Mouse (Mus musculus) MN1 (cell line): ENCODE results near the gene 1700023F06Rik.

Experiments
- DNase-seq: peaks from one replicate; pipeline ENCODE4 v3.0.0-alpha.2; 2016; ENCODE audit warnings: low spot score

Gene 1700023F06Rik

DNA sequence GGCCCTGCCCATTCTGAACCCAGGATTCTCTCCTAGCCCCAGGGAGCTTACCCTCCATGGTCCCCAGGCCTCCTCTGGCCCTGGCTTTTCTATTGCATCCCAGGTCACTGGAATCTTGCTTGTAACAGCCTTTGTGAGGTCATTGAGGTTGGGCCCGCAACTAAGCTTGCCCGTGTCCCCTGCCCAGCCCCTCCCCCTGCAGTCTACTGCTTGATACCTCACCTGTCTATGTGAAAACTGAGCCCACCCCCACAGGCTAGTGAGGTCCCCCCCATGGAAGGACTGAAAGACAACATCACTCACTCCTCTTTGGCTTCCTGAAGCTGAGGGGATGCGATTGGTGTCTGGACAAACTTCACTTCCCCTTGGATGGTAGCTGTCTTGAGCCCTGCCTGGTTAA is at the start of gene 1700023F06Rik:
TSS of gene 1700023F06Rik (minus strand) at position 101 of the 400 bp plus-strand sequence.
- no peak for DNase-seq

DNA sequence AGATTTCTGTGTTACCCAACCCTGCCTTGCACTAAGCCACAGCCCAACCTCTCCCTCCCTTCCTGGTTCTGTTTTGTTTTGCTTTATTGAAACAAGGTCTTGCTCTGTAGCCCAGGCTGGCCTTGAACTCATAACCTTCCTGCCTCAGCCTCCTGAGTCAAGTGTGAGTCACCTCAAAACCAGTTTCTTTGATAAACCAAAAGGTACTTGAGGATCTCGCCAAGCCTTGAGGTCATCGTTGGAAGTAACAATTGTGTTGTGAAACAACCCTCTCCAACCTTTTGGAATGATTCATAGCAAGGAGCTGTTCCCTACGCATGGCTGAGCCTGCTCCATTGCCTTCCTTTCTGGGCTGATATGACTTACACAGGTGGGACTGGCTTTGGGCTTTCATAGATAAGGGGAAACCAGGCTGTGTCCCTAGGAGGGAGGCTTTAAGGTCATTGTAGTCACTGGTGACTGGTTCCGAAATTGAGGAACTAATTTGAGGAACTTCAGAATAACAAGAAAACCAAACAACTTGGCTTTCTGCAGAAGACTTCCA is 49.7 kb upstream of the 1700023F06Rik start:
- no peak for DNase-seq

DNA sequence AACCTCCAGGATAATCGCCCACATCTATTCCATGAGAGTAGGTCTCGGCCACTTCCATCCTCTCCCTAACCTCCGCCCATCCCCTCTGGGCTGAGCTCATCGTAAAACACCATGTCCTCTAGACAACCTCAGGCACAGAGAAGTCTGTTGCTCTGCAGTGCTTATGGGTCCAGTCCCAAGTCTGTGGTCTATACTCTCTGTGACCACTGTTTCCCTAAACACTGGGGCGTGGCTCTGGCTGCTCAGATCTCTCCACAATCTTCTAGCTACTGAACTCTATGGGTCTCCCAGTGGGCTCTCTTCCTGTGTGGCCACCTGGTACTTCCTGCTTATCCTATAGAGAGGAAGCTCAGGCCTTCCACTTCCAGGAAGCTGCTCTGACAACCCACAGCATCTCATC is 45.2 kb upstream of the 1700023F06Rik start:
- no peak for DNase-seq

DNA sequence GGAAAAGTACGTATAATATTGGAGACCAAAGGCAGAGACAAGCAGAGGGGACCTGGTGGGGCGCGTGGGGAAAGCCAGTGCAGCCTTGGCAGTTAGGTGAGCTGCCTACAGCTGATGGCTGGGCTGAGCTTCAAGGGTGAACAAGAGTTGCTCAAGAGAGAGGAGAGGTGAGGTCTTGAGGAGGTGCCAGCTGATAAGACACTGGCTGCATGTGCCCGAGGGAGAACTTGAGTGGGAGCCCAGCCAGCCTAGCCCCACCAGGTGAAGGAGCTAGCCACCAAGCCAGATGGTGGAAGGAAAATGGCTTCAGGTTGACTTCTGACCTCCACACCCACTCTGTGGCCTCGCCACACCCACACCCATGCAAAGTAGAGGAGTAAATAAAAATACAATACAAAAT is 44.0 kb upstream of the 1700023F06Rik start:
- no peak for DNase-seq

DNA sequence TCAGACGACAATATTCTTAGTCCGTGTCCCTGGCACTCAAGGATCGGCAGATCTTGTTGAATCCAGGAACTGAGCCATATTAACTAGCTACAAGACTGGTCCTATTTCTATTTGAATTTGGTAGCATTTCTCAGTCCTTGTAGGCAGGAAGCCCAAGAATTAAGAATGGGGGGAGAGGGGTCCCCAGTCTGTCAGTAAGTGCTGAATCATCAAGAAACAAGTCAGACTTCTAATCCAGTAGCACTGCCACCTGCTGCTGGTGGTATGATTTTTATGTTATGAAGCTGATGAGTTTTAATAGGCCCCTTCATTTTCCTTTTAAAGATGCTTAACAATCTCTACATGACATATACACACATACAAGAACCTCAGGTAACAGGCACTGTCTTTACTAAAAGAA is 42.0 kb upstream of the 1700023F06Rik start:
- no peak for DNase-seq

DNA sequence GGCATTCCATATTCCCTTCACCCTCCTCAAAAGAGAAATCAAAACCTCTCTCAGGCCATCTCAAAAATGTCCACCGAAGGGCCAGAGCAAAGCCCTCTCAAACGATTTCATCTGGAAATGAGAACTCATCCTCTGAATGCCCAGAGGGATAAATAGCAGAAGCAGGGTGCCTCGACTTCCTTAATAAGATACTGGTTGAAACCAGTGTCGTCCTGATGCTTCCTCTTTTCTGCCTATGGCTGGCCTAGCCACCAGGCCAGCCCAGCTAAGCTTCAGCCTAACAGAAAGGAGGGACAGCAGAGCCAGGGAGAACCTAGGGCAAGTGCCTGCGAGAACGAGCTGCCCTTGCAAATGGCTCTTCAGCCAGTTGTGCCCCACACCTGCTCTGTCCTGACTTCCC is 41.2 kb upstream of the 1700023F06Rik start:
- no peak for DNase-seq

DNA sequence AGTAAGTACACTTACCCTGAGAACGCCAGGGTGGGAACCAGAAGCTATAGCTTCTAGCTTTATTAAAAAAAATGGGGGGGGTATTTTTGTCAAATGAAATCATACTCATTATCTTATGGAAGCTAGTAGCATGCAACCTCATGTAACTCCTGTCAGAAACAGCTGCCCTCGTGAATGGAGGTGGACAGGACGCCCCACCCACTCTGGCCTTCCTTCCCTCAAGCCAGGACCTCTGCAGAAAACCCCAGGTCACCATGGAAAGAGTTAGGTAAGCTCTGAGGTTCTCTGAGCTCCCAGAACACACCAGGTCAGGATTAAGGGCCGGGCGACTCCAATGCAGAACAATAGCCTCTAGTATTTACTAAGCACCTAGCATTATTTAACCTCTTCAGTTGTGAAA is 40.5 kb upstream of the 1700023F06Rik start:
- DNase-seq: no peak

DNA sequence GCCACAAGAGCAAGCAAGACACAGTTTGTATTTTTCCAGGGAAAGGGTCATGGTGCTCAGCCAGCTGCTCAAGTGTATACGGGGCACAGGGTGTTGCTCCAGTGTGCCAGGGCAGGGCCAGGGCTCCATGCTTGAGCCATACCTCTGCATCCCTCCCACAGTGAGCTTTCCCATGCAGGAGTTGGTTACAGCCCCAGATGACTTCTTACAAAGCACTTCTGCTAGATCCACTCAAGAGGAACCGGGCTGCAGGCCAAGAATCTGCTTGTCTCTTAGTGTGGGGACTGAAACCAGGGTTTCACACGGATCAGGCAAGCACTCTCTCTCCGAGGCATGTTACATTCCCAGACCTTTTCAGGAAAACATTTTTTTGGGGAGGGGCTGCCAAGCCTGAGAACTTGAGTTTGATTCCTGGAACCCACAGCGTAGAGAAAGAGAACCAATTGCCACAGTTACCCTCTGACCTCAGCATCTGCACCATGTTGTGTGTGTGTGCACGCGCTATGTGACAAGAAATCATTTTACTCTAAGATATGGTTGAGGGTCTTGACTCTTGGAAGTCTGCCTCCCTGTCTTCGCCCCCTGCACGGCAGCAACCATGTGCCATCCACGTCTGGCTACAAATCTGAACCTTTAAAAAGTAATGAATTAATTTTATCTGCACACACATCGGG is 39.3 kb upstream of the 1700023F06Rik start:
- DNase-seq: peak; percentile 82

DNA sequence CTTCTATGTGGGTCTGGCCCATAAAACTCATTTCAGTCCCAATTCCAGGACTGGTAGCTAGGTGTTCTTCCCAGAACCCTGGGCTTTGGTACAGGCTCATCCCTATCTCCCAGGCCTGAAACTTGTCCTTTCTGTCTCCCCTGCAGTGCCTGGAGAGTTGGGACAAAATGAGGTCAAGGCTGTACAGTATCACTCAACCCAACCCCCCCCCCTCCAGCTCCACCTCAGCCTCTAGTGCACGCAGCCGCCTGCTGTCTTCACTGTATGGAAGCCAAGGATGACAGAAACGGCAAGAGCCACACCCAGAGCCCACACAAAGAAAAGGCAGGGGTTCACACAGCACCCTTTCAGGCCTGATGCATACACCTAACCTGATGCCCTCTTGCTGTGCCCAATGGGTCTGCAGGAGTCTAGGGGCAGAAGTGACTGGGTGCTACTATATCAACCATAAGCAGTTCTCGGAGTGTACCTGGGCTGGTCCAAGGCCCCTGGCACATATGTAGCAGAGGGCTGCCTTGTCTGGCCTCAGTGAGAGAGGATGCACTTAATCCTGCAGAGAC is 38.5 kb upstream of the 1700023F06Rik start:
- DNase-seq: no peak

DNA sequence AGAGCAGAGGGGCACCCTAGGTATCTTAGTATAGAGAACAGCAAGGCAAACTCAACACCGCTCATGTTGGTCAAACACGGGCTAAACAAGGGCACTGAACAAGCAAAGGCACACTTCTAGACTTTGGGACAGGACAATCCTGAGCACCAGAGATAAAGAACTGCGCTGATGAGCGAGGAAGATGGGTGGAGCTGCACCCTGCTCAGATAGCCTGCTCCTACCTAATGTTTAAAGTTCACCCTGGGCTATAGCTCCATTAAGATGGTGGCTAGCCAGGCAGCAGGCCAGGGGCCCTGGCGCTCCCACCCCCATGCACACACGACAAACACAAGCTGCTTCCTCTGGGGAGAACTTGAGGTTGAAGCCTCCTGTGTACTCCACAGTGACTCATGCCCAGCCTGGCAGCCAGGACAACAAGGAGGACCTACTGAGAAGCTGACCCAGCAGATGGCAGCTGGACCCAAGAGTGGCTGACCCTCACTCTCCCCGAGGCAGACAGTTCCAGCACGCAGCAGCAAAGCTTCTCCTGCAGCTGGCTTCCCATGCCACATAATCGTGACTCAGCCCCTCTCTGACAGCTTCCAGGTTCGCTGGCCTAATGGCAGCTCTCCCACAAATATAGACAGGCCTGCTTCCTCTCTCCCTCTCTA is 37.8 kb upstream of the 1700023F06Rik start:
- DNase-seq: peak; percentile 88

DNA sequence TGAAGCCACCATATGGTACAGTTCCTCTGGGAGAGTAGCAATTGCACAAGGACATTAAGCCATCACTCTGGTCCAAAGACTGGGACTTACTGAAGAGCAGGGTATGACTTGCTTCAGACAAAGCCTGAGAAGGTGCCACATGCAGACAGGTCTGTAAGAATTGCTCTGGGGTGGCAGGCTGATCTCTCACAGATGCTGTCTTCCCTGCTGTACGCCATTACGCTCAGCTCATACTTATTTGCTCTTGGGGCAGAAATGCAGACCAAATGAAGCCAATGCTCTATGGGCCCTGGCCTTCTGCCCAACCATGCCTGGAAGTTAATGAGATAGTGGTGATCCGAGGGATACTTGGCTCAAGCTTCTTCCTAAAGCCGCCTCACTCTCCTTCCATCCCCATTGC is 36.5 kb upstream of the 1700023F06Rik start:
- peak; percentile 31 for DNase-seq

DNA sequence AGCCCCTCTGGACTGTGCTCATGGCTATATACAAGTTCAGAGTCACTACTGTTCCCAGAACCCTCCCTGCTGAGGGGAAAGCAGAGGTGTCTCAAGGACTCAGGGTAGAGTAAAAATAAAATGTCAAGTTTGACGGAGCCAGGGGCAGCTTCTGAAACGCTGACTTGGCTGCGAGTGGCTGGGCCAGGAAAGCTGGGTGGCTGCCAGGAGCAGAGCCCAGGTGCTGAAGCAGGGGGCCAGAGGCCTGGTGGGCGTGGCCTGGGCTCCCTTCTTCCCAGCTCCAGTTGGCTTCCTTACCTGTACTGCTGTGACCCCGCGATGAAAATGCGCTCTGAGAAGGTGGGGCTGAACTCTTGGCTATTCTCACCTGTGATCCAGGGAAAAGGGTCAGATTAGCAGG is 32.4 kb upstream of the 1700023F06Rik start:
- no peak for DNase-seq

DNA sequence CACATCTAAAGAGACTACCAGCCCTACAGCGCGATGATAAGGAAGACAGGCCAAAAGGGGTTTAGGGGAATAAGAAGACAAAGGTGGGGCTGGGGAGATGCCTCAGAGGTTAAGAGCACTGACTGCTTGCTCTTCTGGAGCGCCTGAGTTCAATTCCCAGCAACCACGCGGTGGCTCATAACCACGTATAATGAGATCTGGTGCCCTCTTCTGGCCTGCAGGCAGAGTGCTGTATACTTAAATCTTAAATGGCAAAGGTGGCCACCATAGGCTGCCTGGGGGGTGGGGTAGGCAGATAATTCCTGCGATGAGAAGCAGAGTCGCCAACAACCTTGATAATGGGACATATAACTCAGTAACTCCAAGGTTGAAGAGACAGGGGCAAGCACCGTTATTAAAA is 29.4 kb upstream of the 1700023F06Rik start:
- DNase-seq: no peak

DNA sequence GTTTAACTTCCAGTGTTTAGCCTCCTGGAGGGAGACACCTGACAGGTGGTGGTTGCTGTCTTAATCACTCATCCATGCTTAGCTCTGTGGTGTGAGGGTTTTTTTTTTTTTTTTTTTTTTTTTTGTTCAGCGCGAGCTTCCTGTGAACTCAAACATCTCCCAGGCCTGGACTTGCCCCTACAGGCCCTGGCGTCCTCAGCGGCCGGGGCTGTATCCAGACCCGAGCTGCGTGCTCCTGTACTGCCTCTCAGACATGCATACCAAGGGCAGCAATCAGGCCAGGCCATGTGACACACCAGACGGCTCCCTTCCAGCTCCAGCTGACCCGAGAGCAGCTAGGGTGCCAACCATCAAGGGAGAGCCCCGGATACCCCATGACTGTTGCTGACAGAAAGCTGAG is 28.5 kb upstream of the 1700023F06Rik start:
- no peak for DNase-seq

DNA sequence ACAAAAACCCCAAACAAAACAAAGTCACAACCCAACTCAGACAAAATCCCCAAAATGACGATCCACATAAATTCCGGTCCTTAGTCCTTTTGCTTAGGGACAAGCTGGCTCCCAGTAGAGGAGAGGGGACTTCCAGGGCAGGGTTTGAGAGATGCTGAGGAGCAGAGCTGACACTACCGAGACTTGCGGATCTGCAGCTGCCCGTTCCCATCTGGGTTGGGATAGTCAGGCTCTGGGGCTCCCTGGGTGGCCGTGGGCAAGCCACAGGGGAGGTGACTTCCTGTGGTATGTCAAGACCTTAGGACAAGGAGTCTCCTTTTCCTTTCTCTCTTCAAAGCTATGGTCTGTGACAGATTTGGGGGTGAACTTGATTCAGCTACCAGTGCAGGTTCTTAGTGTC is 28.1 kb upstream of the 1700023F06Rik start:
- no peak for DNase-seq

DNA sequence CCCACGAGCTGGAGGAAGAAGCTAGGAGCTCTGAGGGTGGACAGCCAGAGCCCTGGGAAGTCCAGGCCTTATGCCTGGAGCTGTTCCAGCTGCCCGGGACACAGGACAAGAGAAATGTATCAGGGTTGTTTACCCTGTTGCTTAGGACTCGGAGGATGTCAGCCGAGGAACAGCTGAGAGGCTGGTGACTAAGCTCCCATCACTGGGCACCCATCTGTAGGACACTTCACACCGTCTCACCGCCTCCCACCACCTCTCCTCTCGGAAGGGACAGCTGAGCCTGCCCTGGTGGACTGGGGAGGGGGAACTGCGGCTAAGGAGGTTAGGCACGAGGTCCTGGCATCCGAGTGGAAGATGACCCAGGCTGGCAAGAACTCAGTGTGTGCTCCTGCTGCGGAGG is 27.3 kb upstream of the 1700023F06Rik start:
- peak; percentile 77 for DNase-seq

DNA sequence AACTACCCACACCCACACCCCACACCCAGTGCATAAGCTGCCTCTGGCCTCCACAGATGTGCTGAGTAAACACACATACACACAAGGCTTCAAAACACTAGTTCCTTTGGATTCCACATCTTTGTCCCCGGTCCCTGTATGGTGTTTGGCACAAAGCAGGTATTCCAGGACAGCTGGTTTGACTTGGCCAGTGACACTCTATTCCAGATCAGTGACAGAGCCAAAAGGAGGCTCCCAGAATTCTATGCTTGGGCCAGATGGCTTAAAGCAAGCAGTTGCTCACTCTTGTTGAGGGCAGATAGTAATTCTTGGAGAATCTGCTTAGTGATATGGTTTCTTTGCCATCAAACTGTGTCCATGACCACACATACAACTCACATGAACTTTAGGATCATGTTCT is 26.1 kb upstream of the 1700023F06Rik start:
- DNase-seq: no peak

DNA sequence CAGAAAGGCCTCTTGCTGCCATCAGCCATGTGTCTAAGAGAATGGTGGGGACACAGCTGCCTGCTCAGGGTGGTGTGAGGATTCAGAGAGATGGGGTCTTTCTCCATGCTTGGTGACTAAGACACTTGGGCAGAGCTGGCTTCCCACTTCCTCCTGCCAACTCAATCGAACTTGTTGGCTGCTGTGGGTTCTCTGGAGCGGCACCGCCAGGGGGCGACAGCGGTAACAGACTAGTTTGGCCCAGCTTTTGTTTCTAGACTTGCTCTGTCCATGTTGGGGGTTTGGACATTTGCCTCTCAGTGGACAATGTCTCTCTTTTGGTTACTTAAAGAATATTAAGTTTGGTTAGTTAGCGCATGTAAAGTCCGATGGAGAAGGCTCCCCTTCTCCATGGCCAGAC is 24.6 kb upstream of the 1700023F06Rik start:
- DNase-seq: peak; percentile 59

DNA sequence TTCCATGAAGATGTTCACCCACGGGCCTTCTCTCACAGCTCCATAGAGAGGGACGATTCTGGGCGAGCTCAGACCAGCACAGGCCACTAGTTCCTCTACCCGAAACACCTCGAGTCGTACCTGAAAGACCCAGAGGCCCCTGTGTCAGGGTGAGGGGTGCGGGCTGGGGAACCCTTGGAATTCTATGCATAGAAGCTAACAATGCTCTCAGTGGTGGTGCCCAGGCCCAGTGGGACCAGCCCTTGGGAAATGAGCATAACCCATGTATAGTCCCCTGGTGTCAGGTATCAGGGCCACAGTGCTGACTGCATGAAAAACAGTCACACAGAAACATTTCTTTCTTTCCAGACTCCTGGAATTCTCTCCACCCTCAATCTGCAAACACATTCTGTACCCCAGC is 23.0 kb upstream of the 1700023F06Rik start:
- DNase-seq: no peak

DNA sequence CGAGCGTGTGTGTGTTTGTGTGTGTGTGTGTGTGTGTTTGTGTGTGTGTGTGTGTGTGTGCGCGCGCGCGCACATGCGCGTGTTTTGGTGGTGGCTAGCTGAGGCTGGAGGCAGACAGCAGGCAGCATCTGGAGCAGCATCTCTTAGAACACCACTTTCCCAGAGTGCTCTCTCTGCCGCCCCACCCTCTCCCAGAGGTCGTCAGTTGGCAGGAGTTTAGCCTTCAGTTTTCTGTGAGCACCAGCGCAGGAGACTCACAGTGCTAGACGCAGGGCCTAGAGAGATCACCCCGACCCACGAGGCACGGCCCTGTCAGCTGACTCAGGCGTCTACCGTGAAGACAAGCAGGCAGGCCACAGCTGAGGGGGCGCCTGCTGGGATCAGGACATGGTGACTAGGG is 22.3 kb upstream of the 1700023F06Rik start:
- no peak for DNase-seq

DNA sequence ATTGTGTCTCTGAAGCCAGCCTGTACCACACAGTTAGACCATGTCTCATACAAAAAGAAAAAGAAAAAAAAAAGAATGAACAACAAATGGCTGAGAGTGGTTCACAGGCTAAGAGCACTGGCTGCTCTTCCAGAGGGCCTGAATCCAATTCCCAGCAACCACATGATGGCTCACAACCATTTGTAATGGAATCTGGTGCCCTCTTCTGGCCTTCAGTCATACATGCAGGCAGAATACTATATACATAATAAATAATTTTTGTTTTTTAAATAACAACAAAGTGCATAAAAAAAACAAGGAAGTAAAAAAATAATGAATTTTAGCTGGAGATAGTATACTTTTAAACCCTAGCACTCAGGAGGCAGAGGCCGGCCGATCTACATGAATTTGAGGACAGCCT is 21.2 kb upstream of the 1700023F06Rik start:
- no peak for DNase-seq

DNA sequence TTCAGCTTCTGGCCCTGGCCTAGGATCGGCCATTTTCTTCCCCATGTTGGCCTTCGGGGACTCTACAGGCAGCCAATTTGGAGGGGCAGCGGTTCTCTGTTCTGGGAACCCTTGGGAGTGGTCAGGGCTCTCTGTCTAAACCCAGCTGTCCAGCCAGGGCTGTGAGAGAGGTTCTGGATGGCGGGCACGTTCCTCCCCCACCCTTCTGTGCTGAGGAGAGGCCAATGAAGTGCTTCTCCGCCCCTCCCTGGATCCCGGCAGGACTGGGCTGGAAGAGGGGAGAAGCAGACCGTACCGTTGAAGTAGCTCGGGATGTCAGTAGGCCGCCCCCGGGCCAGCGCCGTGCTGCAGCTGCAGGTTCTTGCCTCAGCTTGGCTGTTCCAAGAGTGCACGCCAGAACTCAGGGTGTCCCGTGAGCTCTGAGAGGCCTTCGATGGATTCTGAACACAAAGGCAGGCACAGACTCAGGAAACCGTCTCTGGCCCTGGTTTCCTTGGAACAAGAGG is 15.6 kb upstream of the 1700023F06Rik start:
- DNase-seq: no peak

DNA sequence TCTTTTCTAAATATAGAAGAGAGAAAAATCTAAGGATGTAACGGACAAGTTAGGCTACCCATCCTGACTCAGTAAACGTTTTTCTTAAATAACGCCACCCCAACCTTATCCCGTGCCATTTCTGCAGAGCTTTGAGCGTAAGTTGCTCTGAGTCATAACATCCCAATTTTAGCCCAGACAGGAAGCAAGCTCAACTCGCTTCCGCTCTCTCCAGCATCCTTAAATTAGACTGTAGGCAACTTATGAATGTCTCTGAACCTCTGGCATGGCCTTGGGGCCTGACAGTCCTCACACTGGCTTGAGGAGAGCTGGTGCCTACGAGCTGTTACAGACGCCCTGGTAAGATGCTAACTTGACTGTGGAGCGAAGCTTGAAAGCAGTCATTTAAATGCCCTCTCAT is 15.1 kb upstream of the 1700023F06Rik start:
- no peak for DNase-seq
